Mouse (Mus musculus): Measurements from ENCODE around the gene Pigm.

Pigm gene

GRCm38 (mm10) chr1:172376198-172376667, at the start of gene Pigm:
TSS of gene Pigm (plus strand) at chr1:172376546.
- DNase-seq: peak; percentile 99

GRCm38 (mm10) chr1:172326684-172327083, 49.7 kb upstream of the Pigm start:
- DNase-seq: no peak

- no peak for DNase-seq
Measured at GRCm38 (mm10) chr1:172327206-172328001, 48.9 kb upstream of the Pigm start.

- DNase-seq: no peak
Measured at GRCm38 (mm10) chr1:172328041-172328440, 48.3 kb upstream of the Pigm start.

GRCm38 (mm10) chr1:172328461-172328860, 47.9 kb upstream of the Pigm start:
- DNase-seq: no peak

- no peak for DNase-seq
Measured at GRCm38 (mm10) chr1:172329131-172329530, 47.2 kb upstream of the Pigm start, which contains the start of gene Kcnj9. TSS of gene Kcnj9 (minus strand) at chr1:172329318.

GRCm38 (mm10) chr1:172329616-172330015, 46.7 kb upstream of the Pigm start:
- DNase-seq: no peak

GRCm38 (mm10) chr1:172331422-172331947, 44.9 kb upstream of the Pigm start:
- DNase-seq: no peak

- no peak for DNase-seq
Measured at GRCm38 (mm10) chr1:172332925-172333324, 43.4 kb upstream of the Pigm start.

GRCm38 (mm10) chr1:172333512-172333911, 42.8 kb upstream of the Pigm start:
- DNase-seq: no peak

- DNase-seq: no peak
Measured at GRCm38 (mm10) chr1:172335804-172336203, 40.5 kb upstream of the Pigm start.

GRCm38 (mm10) chr1:172337411-172338185, 38.7 kb upstream of the Pigm start:
- DNase-seq: no peak

- DNase-seq: peak; percentile 88
Measured at GRCm38 (mm10) chr1:172340729-172341321, 35.5 kb upstream of the Pigm start, which contains the start of gene Kcnj10. TSS of gene Kcnj10 (plus strand) at chr1:172341210.

GRCm38 (mm10) chr1:172341386-172341785, 35.0 kb upstream of the Pigm start:
- no peak for DNase-seq

GRCm38 (mm10) chr1:172342729-172343128, 33.6 kb upstream of the Pigm start:
- DNase-seq: peak; percentile 24

- peak; percentile 30 for DNase-seq
Measured at GRCm38 (mm10) chr1:172343914-172344313, 32.4 kb upstream of the Pigm start.

GRCm38 (mm10) chr1:172344820-172345219, 31.5 kb upstream of the Pigm start:
- DNase-seq: no peak

- DNase-seq: peak; percentile 27
Measured at GRCm38 (mm10) chr1:172346707-172347106, 29.6 kb upstream of the Pigm start.

- no peak for DNase-seq
Measured at GRCm38 (mm10) chr1:172347382-172347781, 29.0 kb upstream of the Pigm start.

GRCm38 (mm10) chr1:172349504-172349903, 26.8 kb upstream of the Pigm start:
- no peak for DNase-seq

GRCm38 (mm10) chr1:172349916-172350812, 26.2 kb upstream of the Pigm start:
- peak; percentile 90 for DNase-seq

- no peak for DNase-seq
Measured at GRCm38 (mm10) chr1:172352001-172352400, 24.3 kb upstream of the Pigm start.
